Mouse (Mus musculus) G1E (cell line): ENCODE results near the gene Filip1l.

Source experiments
- CTCF ChIP-seq: IDR thresholded peaks from 2 replicates; pipeline ENCODE4 v1.5.1; 2012; ENCODE audit warnings: low read depth, low read length, inconsistent platforms, mixed read lengths
- GATA1 ChIP-seq: IDR thresholded peaks from 2 replicates; pipeline ENCODE4 v1.6.1; 2012; ENCODE audit warnings: borderline replicate concordance, low read length, inconsistent platforms, mixed read lengths

GRCm38 (mm10) chr16:57471071-57471470 is 118.2 kb downstream of the Filip1l start:
- TF ChIP-seq CTCF (no peak), GATA1 (no peak)
